Mouse (Mus musculus): ENCODE results near the gene Armc10. TPM values are rescaled to one million over a fixed set of nuclear protein-coding genes. Genes with fewer than 3 reads are reported as not detected.
A peak's percentile ranks its signal among the peaks of the same experiment; 100 is the strongest.
"Not testable (repeated sequence)": the region's sequence is repeated elsewhere in the genome, so short reads cannot be mapped to it uniquely, and the experiment has no call there.

Gene Armc10
- polyA plus RNA-seq, 1 experiment from 2014 or later: 5.7 TPM

GRCm38 (mm10) chr5:21687042-21687441, 41.4 kb downstream of the Armc10 start:
- no peak for ATAC-seq (ENCODE audit: insufficient read depth)
- no peak overlapping the region for H3K4me2 ChIP-seq
- H3K4me3 ChIP-seq (replicated peaks): no peak overlapping the region
- no peaks in the 10 kb centered on the region for H3K9me3 ChIP-seq (replicated peaks)
- H3K27me3 ChIP-seq: no peaks in the 10 kb centered on the region
- 0 out of 2 replicates have a peak, but pooled peaks cover 4% of the 10 kb centered on the region for H3K4me1 ChIP-seq (replicated peaks)
- H3K36me3 ChIP-seq (replicated peaks): no peaks in the 10 kb centered on the region
- H3K9ac ChIP-seq: no peak overlapping the region
- no peak overlapping the region for H3K27ac ChIP-seq (replicated peaks)
- 21% methylated on average over 4 of the region's 4 CpGs for WGBS (ENCODE audit: insufficient replicate concordance)

- Histone ChIP-seq H3K4me3 (replicated peaks) (no peak overlapping the region), H3K27me3 (no peaks in the 10 kb centered on the region), H3K4me1 (replicated peaks) (no peaks in the 10 kb centered on the region), H3K9me3 (replicated peaks) (no peaks in the 10 kb centered on the region), H3K27ac (replicated peaks) (no peak overlapping the region), H3K9ac (no peak overlapping the region), H3K36me3 (replicated peaks) (no peaks in the 10 kb centered on the region), H3K4me2 (no peak overlapping the region)
- 75% methylated on average over 5 of the region's 5 CpGs for WGBS (ENCODE audit: insufficient replicate concordance)
- no peak for ATAC-seq (ENCODE audit: insufficient read depth)
Measured at GRCm38 (mm10) chr5:21692230-21692629, 46.6 kb downstream of the Armc10 start.

GRCm38 (mm10) chr5:21693372-21693870, 47.8 kb downstream of the Armc10 start:
- Histone ChIP-seq H3K4me3 (replicated peaks) (no peak overlapping the region), H3K27me3 (no peaks in the 10 kb centered on the region), H3K4me1 (replicated peaks) (no peaks in the 10 kb centered on the region), H3K36me3 (replicated peaks) (no peaks in the 10 kb centered on the region), H3K4me2 (no peak overlapping the region), H3K9me3 (replicated peaks) (no peaks in the 10 kb centered on the region), H3K27ac (replicated peaks) (no peak overlapping the region), H3K9ac (no peak overlapping the region)
- ATAC-seq (ENCODE audit: insufficient read depth): no peak
- 36% methylated on average over 3 of the region's 3 CpGs for WGBS (ENCODE audit: insufficient replicate concordance)

- WGBS (ENCODE audit: insufficient replicate concordance): 38% methylated on average over 3 of the region's 3 CpGs
- H3K27ac ChIP-seq (replicated peaks): no peak overlapping the region
- no peaks in the 10 kb centered on the region for H3K4me1 ChIP-seq (replicated peaks)
- H3K9ac ChIP-seq: no peak overlapping the region
- no peaks in the 10 kb centered on the region for H3K27me3 ChIP-seq
- no peak overlapping the region for H3K4me3 ChIP-seq (replicated peaks)
- no peak overlapping the region for H3K4me2 ChIP-seq
- ATAC-seq (ENCODE audit: insufficient read depth): no peak
- no peaks in the 10 kb centered on the region for H3K36me3 ChIP-seq (replicated peaks)
- no peaks in the 10 kb centered on the region for H3K9me3 ChIP-seq (replicated peaks)
Measured at GRCm38 (mm10) chr5:21694854-21695490, 49.4 kb downstream of the Armc10 start.

- H3K4me2 ChIP-seq; H3K27ac ChIP-seq (replicated peaks); H3K9me3 ChIP-seq (replicated peaks); H3K4me3 ChIP-seq (replicated peaks); ATAC-seq (ENCODE audit: insufficient read depth); H3K36me3 ChIP-seq (replicated peaks); H3K27me3 ChIP-seq; H3K9ac ChIP-seq: not testable (repeated sequence)
- 80% methylated on average over 3 of the region's 3 CpGs for WGBS (ENCODE audit: insufficient replicate concordance)
- peaks cover 30% of the 10 kb centered on the region for H3K4me1 ChIP-seq (replicated peaks)
Measured at GRCm38 (mm10) chr5:21699555-21699954, 53.9 kb downstream of the Armc10 start.

GRCm38 (mm10) chr5:21700272-21700821, 54.7 kb downstream of the Armc10 start:
- peak overlapping the region; percentile 74; the same call in 1 of the 2 replicates for H3K9ac ChIP-seq
- no peaks in the 10 kb centered on the region for H3K36me3 ChIP-seq (replicated peaks)
- ATAC-seq (ENCODE audit: insufficient read depth): no peak
- H3K4me3 ChIP-seq (replicated peaks): peak overlapping the region; percentile 85
- peaks cover 30% of the 10 kb centered on the region for H3K4me1 ChIP-seq (replicated peaks)
- H3K27me3 ChIP-seq: no peaks in the 10 kb centered on the region
- peak overlapping the region; percentile 96 for H3K4me2 ChIP-seq
- 28% methylated on average over 10 of the region's 10 CpGs for WGBS (ENCODE audit: insufficient replicate concordance)
- no peaks in the 10 kb centered on the region for H3K9me3 ChIP-seq (replicated peaks)
- no peak overlapping the region for H3K27ac ChIP-seq (replicated peaks)

- no peak overlapping the region; the same call in none of the 2 replicates for H3K27ac ChIP-seq (replicated peaks)
- under 1% methylated on average over 22 of the region's 22 CpGs for WGBS (ENCODE audit: insufficient replicate concordance)
- ATAC-seq (ENCODE audit: insufficient read depth): peak; percentile 14
- peak overlapping the region; percentile 85 for H3K4me3 ChIP-seq (replicated peaks)
- no peaks in the 10 kb centered on the region for H3K27me3 ChIP-seq
- H3K9ac ChIP-seq: peak overlapping the region; percentile 74
- H3K4me2 ChIP-seq: peak overlapping the region; percentile 96
- H3K36me3 ChIP-seq (replicated peaks): no peaks in the 10 kb centered on the region
- no peaks in the 10 kb centered on the region for H3K9me3 ChIP-seq (replicated peaks)
- H3K4me1 ChIP-seq (replicated peaks): peaks cover 30% of the 10 kb centered on the region
Measured at GRCm38 (mm10) chr5:21700934-21701333, 55.3 kb downstream of the Armc10 start.

- no peaks in the 10 kb centered on the region for H3K9me3 ChIP-seq (replicated peaks)
- peak within 1 kb of the TSS; percentile 96 for H3K4me2 ChIP-seq
- peak; percentile 99 for ATAC-seq (ENCODE audit: insufficient read depth)
- H3K9ac ChIP-seq: peak within 1 kb of the TSS; percentile 86
- no peaks in the 10 kb centered on the region for H3K27me3 ChIP-seq
- peak within 1 kb of the TSS; percentile 94 for H3K27ac ChIP-seq (replicated peaks)
- under 1% methylated on average over 56 of the region's 59 CpGs for WGBS (ENCODE audit: insufficient replicate concordance)
- H3K36me3 ChIP-seq (replicated peaks): no peaks in the 10 kb centered on the region
- peaks cover 30% of the 10 kb centered on the region for H3K4me1 ChIP-seq (replicated peaks)
- peak within 1 kb of the TSS; percentile 85 for H3K4me3 ChIP-seq (replicated peaks)
Measured at GRCm38 (mm10) chr5:21701351-21702008, 55.9 kb downstream of the Armc10 start, which contains the start of gene Napepld. Gene Napepld, minus strand, starts transcription at chr5:21701396.

GRCm38 (mm10) chr5:21702009-21702364, 56.4 kb downstream of the Armc10 start:
- peak overlapping the region; percentile 85 for H3K4me3 ChIP-seq (replicated peaks)
- H3K27me3 ChIP-seq: no peaks in the 10 kb centered on the region
- no peaks in the 10 kb centered on the region for H3K36me3 ChIP-seq (replicated peaks)
- peak overlapping the region; percentile 86 for H3K9ac ChIP-seq
- ATAC-seq (ENCODE audit: insufficient read depth): no peak
- WGBS (ENCODE audit: insufficient replicate concordance): 48% methylated on average over 2 of the region's 2 CpGs
- peak overlapping the region; percentile 94 for H3K27ac ChIP-seq (replicated peaks)
- H3K4me1 ChIP-seq (replicated peaks): peaks cover 30% of the 10 kb centered on the region
- H3K4me2 ChIP-seq: peak overlapping the region; percentile 96
- no peaks in the 10 kb centered on the region for H3K9me3 ChIP-seq (replicated peaks)

GRCm38 (mm10) chr5:21702873-21703475, 57.4 kb downstream of the Armc10 start:
- no peaks in the 10 kb centered on the region for H3K9me3 ChIP-seq (replicated peaks)
- H3K36me3 ChIP-seq (replicated peaks): no peaks in the 10 kb centered on the region
- H3K4me2 ChIP-seq: 0 out of 2 replicates have a peak overlapping the region, but pooled peaks have one; percentile 9
- H3K4me3 ChIP-seq (replicated peaks): no peak overlapping the region
- H3K4me1 ChIP-seq (replicated peaks): peaks cover 30% of the 10 kb centered on the region
- no peak overlapping the region for H3K9ac ChIP-seq
- H3K27ac ChIP-seq (replicated peaks): no peak overlapping the region; the same call in 1 of the 2 replicates
- no peaks in the 10 kb centered on the region for H3K27me3 ChIP-seq
- WGBS (ENCODE audit: insufficient replicate concordance): 63% methylated on average over 6 of the region's 6 CpGs
- ATAC-seq (ENCODE audit: insufficient read depth): no peak

GRCm38 (mm10) chr5:21703708-21704107, 58.1 kb downstream of the Armc10 start:
- H3K4me1 ChIP-seq (replicated peaks): peaks cover 30% of the 10 kb centered on the region
- no peak for ATAC-seq (ENCODE audit: insufficient read depth)
- WGBS (ENCODE audit: insufficient replicate concordance): 20% methylated on average over 3 of the region's 3 CpGs

More at GRCm38 (mm10) chr5:21703708-21704107, 58.1 kb downstream of the Armc10 start:
- Histone ChIP-seq H3K9me3 (replicated peaks) (no peaks in the 10 kb centered on the region), H3K9ac (no peak overlapping the region), H3K27ac (replicated peaks) (no peak overlapping the region), H3K36me3 (replicated peaks) (no peaks in the 10 kb centered on the region), H3K27me3 (no peaks in the 10 kb centered on the region), H3K4me3 (replicated peaks) (no peak overlapping the region), H3K4me2 (no peak overlapping the region)
